Mouse (Mus musculus) CH12.LX (cell line): ENCODE measurements around the gene Ryr1. TPM values are rescaled to one million over a fixed set of nuclear protein-coding genes. Genes with fewer than 3 reads are reported as not detected.

Experiments
- DNase-seq: peaks from one replicate; pipeline ENCODE4 v3.0.0-alpha.2; 2013; ENCODE audit errors: extremely low read depth
- H3K27ac ChIP-seq: 2 replicates; pipeline ENCODE4 v1.5.1; 2012; ENCODE audit warnings: low read depth, mild to moderate bottlenecking, control low read depth, moderate library complexity; ENCODE audit not compliant: insufficient read depth
- H3K27me3 ChIP-seq: replicated peaks from 2 replicates; pipeline ENCODE3; 2012; ENCODE audit warnings: inconsistent platforms
- H3K36me3 ChIP-seq, 2 experiments: replicated peaks in 1 of 2; 2 replicates each; pipeline versions ENCODE3 to v1.6.1; 2012; ENCODE audit warnings: inconsistent platforms in 1 of 2, low read length in 1 of 2, mild to moderate bottlenecking in 1 of 2, mixed read lengths in 1 of 2, moderate library complexity in 1 of 2; ENCODE audit not compliant: control insufficient read depth in 1 of 2, insufficient read depth in 1 of 2
- H3K4me1 ChIP-seq, 2 experiments: 2 replicates each; pipeline ENCODE4 v1.6.1; 2012; ENCODE audit warnings: inconsistent platforms in 1 of 2, moderate library complexity in 1 of 2; ENCODE audit not compliant: insufficient read depth in 2 of 2, control insufficient read depth in 1 of 2
- H3K4me2 ChIP-seq: 2 replicates; pipeline ENCODE4 v1.6.1; 2012; ENCODE audit warnings: low read depth, mild to moderate bottlenecking, control low read depth; ENCODE audit not compliant: poor library complexity, insufficient read depth, severe bottlenecking
- H3K4me3 ChIP-seq, 3 experiments: fragments of 150-350 bp in 1 of 3; sonication (generic) in 1 of 3; replicated peaks in 1 of 3; 2 replicates each; pipeline versions ENCODE3 to v1.5.1; 2011 to 2012; ENCODE audit warnings: low read depth in 2 of 3, low read length in 2 of 3, mild to moderate bottlenecking in 2 of 3, moderate library complexity in 2 of 3, control low read depth in 1 of 3, improper control_type of control experiment in 1 of 3, inconsistent platforms in 1 of 3, mixed read lengths in 1 of 3; ENCODE audit not compliant: poor library complexity in 1 of 3
- H3K79me2 ChIP-seq: replicated peaks from 2 replicates; pipeline ENCODE4 v1.6.1; 2012; ENCODE audit warnings: mild to moderate bottlenecking, moderate library complexity; ENCODE audit not compliant: control insufficient read depth, poor library complexity, insufficient read depth, severe bottlenecking; ENCODE audit errors: extremely low read depth
- H3K9ac ChIP-seq: 2 replicates; pipeline ENCODE4 v1.6.1; 2012; ENCODE audit warnings: low read depth, mild to moderate bottlenecking, control low read depth, moderate library complexity; ENCODE audit not compliant: insufficient read depth
- H3K9me3 ChIP-seq: replicated peaks from 2 replicates; pipeline ENCODE3; 2012; ENCODE audit warnings: low read length, inconsistent platforms, mixed read lengths
- BHLHE40 ChIP-seq: IDR thresholded peaks from 2 replicates; pipeline ENCODE4 v1.6.1; 2011; ENCODE audit warnings: mild to moderate bottlenecking, low read depth, low read length, improper control_type of control experiment
- CHD1 ChIP-seq: IDR thresholded peaks from 2 replicates; pipeline ENCODE4 v1.6.1; 2012; ENCODE audit warnings: low read depth, low read length, improper control_type of control experiment, inconsistent platforms
- CHD2 ChIP-seq: IDR thresholded peaks from 2 replicates; pipeline ENCODE4 v1.6.1; 2011; ENCODE audit warnings: low read length, improper control_type of control experiment
- CTCF ChIP-seq, 2 experiments: IDR thresholded peaks in 1 of 2; conservative IDR thresholded peaks in 1 of 2; 2 replicates each; pipeline ENCODE4 v1.5.1; 2011 to 2012; ENCODE audit warnings: low read depth in 2 of 2, low read length in 2 of 2, improper control_type of control experiment in 1 of 2, inconsistent platforms in 1 of 2, mild to moderate bottlenecking in 1 of 2, moderate library complexity in 1 of 2
- E2F4 ChIP-seq: IDR thresholded peaks from 2 replicates; pipeline ENCODE4 v1.6.1; 2011; ENCODE audit warnings: low read depth, low read length, improper control_type of control experiment; ENCODE audit not compliant: insufficient replicate concordance
- EP300 ChIP-seq: IDR thresholded peaks from 2 replicates; pipeline ENCODE4 v1.6.1; 2011; ENCODE audit warnings: low read length, improper control_type of control experiment
- GABPA ChIP-seq: IDR thresholded peaks from 2 replicates; pipeline ENCODE4 v1.6.1; 2012; ENCODE audit warnings: low read depth, low read length, improper control_type of control experiment, inconsistent platforms; ENCODE audit not compliant: insufficient replicate concordance
- HCFC1 ChIP-seq: IDR thresholded peaks from 2 replicates; pipeline ENCODE4 v1.6.1; 2012; ENCODE audit warnings: low read depth, mild to moderate bottlenecking, inconsistent platforms, low read length, improper control_type of control experiment
- IRF4 ChIP-seq: IDR thresholded peaks from 2 replicates; pipeline ENCODE4 v1.6.1; 2014; ENCODE audit warnings: low read depth, mild to moderate bottlenecking, inconsistent platforms, low read length, improper control_type of control experiment
- JUN ChIP-seq: IDR thresholded peaks from 2 replicates; pipeline ENCODE4 v1.6.1; 2011; ENCODE audit warnings: low read depth, mild to moderate bottlenecking, low read length, improper control_type of control experiment, moderate library complexity; ENCODE audit not compliant: insufficient read depth
- JUND ChIP-seq: conservative IDR thresholded peaks from 2 replicates; pipeline ENCODE4 v1.6.1; 2011; ENCODE audit warnings: low read depth, low read length, improper control_type of control experiment
- KAT2A ChIP-seq: IDR thresholded peaks from 2 replicates; pipeline ENCODE4 v1.6.1; 2012; ENCODE audit warnings: low read length, improper control_type of control experiment, inconsistent platforms; ENCODE audit not compliant: insufficient replicate concordance
- MAFK ChIP-seq: IDR thresholded peaks from 2 replicates; pipeline ENCODE4 v1.6.1; 2011; ENCODE audit warnings: low read length, improper control_type of control experiment; ENCODE audit not compliant: insufficient replicate concordance
- MAZ ChIP-seq: IDR thresholded peaks from 2 replicates; pipeline ENCODE4 v1.6.1; 2012; ENCODE audit warnings: low read depth, mild to moderate bottlenecking, inconsistent platforms, low read length, improper control_type of control experiment, moderate library complexity
- MEF2A ChIP-seq: IDR thresholded peaks from 2 replicates; pipeline ENCODE4 v1.6.1; 2014; ENCODE audit warnings: low read depth, mild to moderate bottlenecking, inconsistent platforms, low read length, improper control_type of control experiment, borderline replicate concordance
- MXI1 ChIP-seq: IDR thresholded peaks from 2 replicates; pipeline ENCODE4 v1.6.1; 2011; ENCODE audit warnings: mild to moderate bottlenecking, low read depth, low read length, improper control_type of control experiment
- MYC ChIP-seq: IDR thresholded peaks from 2 replicates; pipeline ENCODE4 v1.6.1; 2011; ENCODE audit warnings: low read depth, mild to moderate bottlenecking, improper control_type of control experiment, low read length
- NELFE ChIP-seq: IDR thresholded peaks from 2 replicates; pipeline ENCODE4 v1.6.1; 2011; ENCODE audit warnings: low read depth, low read length, improper control_type of control experiment
- NRF1 ChIP-seq: IDR thresholded peaks from 2 replicates; pipeline ENCODE4 v1.6.1; 2014; ENCODE audit warnings: low read depth, mild to moderate bottlenecking, inconsistent platforms, low read length, improper control_type of control experiment, moderate library complexity
- POLR2A ChIP-seq: IDR thresholded peaks from 2 replicates; pipeline ENCODE4 v1.6.1; 2011; ENCODE audit warnings: low read depth, mild to moderate bottlenecking, improper control_type of control experiment, low read length
- POLR2AphosphoS2 ChIP-seq: IDR thresholded peaks from 2 replicates; pipeline ENCODE4 v1.6.1; 2011; ENCODE audit warnings: low read depth, low read length, improper control_type of control experiment
- RAD21 ChIP-seq: IDR thresholded peaks from 2 replicates; pipeline ENCODE4 v1.6.1; 2011; ENCODE audit warnings: low read depth, mild to moderate bottlenecking, low read length, improper control_type of control experiment, moderate library complexity
- SIN3A ChIP-seq: IDR thresholded peaks from 2 replicates; pipeline ENCODE4 v1.6.1; 2012; ENCODE audit warnings: low read length, improper control_type of control experiment, inconsistent platforms
- SMC3 ChIP-seq: IDR thresholded peaks from 2 replicates; pipeline ENCODE4 v1.6.1; 2011; ENCODE audit warnings: low read depth, low read length, improper control_type of control experiment
- TBP ChIP-seq: conservative IDR thresholded peaks from 2 replicates; pipeline ENCODE4 v1.6.1; 2011; ENCODE audit warnings: low read depth, low read length, improper control_type of control experiment
- TCF12 ChIP-seq: IDR thresholded peaks from 2 replicates; pipeline ENCODE4 v1.6.1; 2014; ENCODE audit warnings: low read depth, mild to moderate bottlenecking, inconsistent platforms, low read length, improper control_type of control experiment
- USF1 ChIP-seq: IDR thresholded peaks from 2 replicates; pipeline ENCODE4 v1.6.1; 2014; ENCODE audit warnings: low read depth, mild to moderate bottlenecking, inconsistent platforms, low read length, improper control_type of control experiment
- USF2 ChIP-seq: conservative IDR thresholded peaks from 2 replicates; pipeline ENCODE4 v1.6.1; 2011; ENCODE audit warnings: low read depth, low read length, improper control_type of control experiment
- ZC3H11A ChIP-seq: IDR thresholded peaks from 2 replicates; pipeline ENCODE4 v1.6.1; 2012; ENCODE audit warnings: low read depth, mild to moderate bottlenecking, inconsistent platforms, low read length, improper control_type of control experiment
- ZKSCAN1 ChIP-seq: IDR thresholded peaks from 2 replicates; pipeline ENCODE4 v1.6.1; 2012; ENCODE audit warnings: low read depth, inconsistent platforms, low read length, improper control_type of control experiment, borderline replicate concordance
- ZNF384 ChIP-seq: IDR thresholded peaks from 2 replicates; pipeline ENCODE4 v1.6.1; 2012; ENCODE audit warnings: low read depth, low read length, improper control_type of control experiment, inconsistent platforms
- dilution Hi-C: fragments of 300-500 bp; cut with MboI; formaldehyde crosslinking; loops from 2 replicates; pipeline ENCODE4 v1.14.3; 2020; ENCODE audit warnings: low sequenced_read_pairs; ENCODE audit not compliant: extremely low pct_unique_long_range_greater_than_20kb, extremely low pct_ligation_motif_present
- in situ Hi-C: fragments of 300-500 bp; cut with MboI; formaldehyde crosslinking; loops from 3 replicates; pipeline ENCODE4 v1.14.3; 2019; ENCODE audit warnings: low sequenced_read_pairs, low pct_ligation_motif_present, low pct_unique_long_range_greater_than_20kb, mixed read lengths
- polyA plus RNA-seq: library from polyadenylated mRNA; unstranded; fragments of >175 nt; gene quantifications from 2 replicates; pipeline ENCODE4 v1.2.1, GENCODE M21; 2012; ENCODE audit warnings: low read depth; ENCODE audit not compliant: insufficient read length
- total RNA-seq, 2 experiments: library from RNA; depleted of rRNA; stranded (reverse); fragments of 300-350 nt in 1 of 2; fragments of >200 nt in 1 of 2; gene quantifications; 2 replicates each; pipeline ENCODE4 v1.2.3; 2012 to 2014

Ryr1 gene
- total and polyA plus RNA-seq, 3 experiments: 0.43 to 1.1 (median 0.68) TPM

- Histone ChIP-seq H3K4me2 (no peak overlapping the region), H3K79me2 (no peaks in the 10 kb centered on the region), H3K9me3 (no peaks in the 10 kb centered on the region), H3K4me3 (no peak overlapping the region)
- TF ChIP-seq RAD21: no peak
- TF ChIP-seq, all 38 proteins: peak for 0
- Histone ChIP-seq H3K27me3 (no peaks in the 10 kb centered on the region), H3K36me3 (peaks cover 10 to 34% of the 10 kb centered on the region in 2 experiments), H3K27ac (no peak overlapping the region), H3K4me1 (peaks cover 23 to 51% of the 10 kb centered on the region in 2 experiments), H3K9ac (no peak overlapping the region)
- in situ Hi-C loops (no loop called here), dilution Hi-C loops (no loop called here)
- DNase-seq: no peak
Measured at GRCm38 (mm10) chr7:29167656-29168055, 42.7 kb upstream of the Ryr1 start.

DNA sequence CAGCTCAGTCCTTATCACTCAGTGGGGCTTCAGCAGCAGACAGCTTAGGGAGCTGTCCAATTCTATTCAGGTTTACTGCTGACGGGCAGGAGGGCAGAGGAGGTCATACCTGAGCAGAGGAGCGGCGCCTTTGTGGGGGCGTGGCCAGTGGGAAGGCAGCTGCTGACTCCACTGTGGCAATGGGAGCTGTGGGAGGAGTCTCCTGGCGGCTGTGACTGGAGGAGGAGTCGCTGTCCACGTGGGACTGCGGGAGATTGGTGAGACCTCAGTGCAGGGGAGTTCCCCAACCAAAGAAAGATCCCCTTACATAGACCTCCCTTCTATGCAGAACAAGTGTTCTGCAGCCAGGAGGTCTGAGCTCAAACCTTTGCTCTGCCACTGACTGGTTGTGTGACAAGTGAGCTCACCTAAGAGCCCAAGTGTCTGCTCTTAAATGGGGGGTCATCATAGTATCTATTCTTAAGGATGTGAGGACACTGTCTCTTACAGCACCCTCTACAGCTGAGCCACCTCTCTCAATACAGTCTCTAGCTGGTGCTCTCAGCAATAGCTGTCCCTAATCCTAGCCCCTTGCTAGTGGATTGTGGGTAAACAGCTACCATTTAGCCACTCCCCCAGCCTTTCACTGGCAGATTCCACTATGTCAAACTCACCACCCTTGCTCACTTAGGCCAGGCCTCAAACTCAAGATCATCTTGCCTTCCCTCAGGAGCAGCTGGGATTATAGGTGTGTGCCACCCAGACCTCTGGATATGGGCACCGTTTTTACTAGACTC is 38.0 kb upstream of the Ryr1 start:
- Histone ChIP-seq H3K79me2 (no peaks in the 10 kb centered on the region), H3K4me2 (no peak overlapping the region), H3K27ac (peak overlapping the region; percentile 30), H3K36me3 (peaks cover 10 to 42% of the 10 kb centered on the region in 2 experiments), H3K4me1 (peaks cover 12 to 28% of the 10 kb centered on the region in 2 experiments), H3K9ac (no peak overlapping the region), H3K9me3 (no peaks in the 10 kb centered on the region), H3K4me3 (no peak overlapping the region), H3K27me3 (no peaks in the 10 kb centered on the region)
- DNase-seq: peak; percentile 95
- in situ Hi-C loops (no loop called here), dilution Hi-C loops (no loop called here)
- TF ChIP-seq ZNF384 (no peak), NRF1 (no peak), MYC (0 out of 2 replicates have a peak, but pooled peaks have one; percentile 67), ZKSCAN1 (no peak), E2F4 (no peak), BHLHE40 (0 out of 2 replicates have a peak, but pooled peaks have one; percentile 23), JUND (no peak), GABPA (no peak), ZC3H11A (no peak), CHD2 (no peak), SIN3A (peak; percentile 70), MXI1 (peak; percentile 69), POLR2AphosphoS2 (no peak), POLR2A (peak; percentile 38; the same call in 1 of the 2 replicates), NELFE (no peak), RAD21 (no peak), MEF2A (0 out of 2 replicates have a peak, but pooled peaks have one; percentile 31), USF2 (peak; percentile 46; the same call in 1 of the 2 replicates), USF1 (peak; percentile 70), CHD1 (no peak), HCFC1 (no peak), EP300 (no peak), MAZ (no peak), KAT2A (no peak), CTCF (conservative IDR thresholded peaks at IDR 0.05 in 1 of 2, IDR thresholded peaks at IDR 0.05 in 1 of 2; ENCODE audit: low read depth in 2 of 2, low read length in 2 of 2) (no peak), SMC3 (no peak), TBP (0 out of 2 replicates have a peak, but pooled peaks have one; percentile 36), IRF4 (no peak), JUN (no peak), MAFK (no peak), TCF12 (0 out of 2 replicates have a peak, but pooled peaks have one; percentile 12)
